Mouse (Mus musculus): ENCODE results near the gene Upk1b.

The Upk1b gene

GRCm38 (mm10) chr16:38763508-38763907 is 36.6 kb downstream of the Upk1b start:
- in situ Hi-C loops (cut with MboI; ENCODE audit: unreplicated experiment in 2 of 2): no loop called here

DNA sequence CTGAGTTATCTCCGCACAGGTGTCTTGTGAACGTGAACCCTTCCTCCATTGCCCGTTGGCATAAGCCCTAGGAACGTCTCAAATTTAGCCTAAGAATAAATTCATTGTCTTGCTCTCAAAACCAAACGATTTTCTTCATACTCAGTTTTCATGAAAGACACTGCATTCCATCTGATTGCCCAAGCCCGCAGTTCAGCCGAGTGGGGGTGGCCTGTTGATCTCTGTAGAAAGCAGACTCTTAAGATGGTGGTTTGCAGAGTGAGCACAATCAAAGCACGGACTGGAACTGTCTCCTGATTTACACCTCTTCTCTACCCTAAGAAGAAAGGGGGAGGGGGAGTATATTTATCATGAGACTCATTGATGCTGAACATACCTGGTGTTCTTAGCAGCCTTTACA is 37.7 kb downstream of the Upk1b start:
- in situ Hi-C loops (cut with MboI; ENCODE audit: unreplicated experiment in 2 of 2): no loop called here

GRCm38 (mm10) chr16:38761972-38762371 is 38.2 kb downstream of the Upk1b start:
- in situ Hi-C loops (cut with MboI; ENCODE audit: unreplicated experiment in 2 of 2): no loop called here

DNA sequence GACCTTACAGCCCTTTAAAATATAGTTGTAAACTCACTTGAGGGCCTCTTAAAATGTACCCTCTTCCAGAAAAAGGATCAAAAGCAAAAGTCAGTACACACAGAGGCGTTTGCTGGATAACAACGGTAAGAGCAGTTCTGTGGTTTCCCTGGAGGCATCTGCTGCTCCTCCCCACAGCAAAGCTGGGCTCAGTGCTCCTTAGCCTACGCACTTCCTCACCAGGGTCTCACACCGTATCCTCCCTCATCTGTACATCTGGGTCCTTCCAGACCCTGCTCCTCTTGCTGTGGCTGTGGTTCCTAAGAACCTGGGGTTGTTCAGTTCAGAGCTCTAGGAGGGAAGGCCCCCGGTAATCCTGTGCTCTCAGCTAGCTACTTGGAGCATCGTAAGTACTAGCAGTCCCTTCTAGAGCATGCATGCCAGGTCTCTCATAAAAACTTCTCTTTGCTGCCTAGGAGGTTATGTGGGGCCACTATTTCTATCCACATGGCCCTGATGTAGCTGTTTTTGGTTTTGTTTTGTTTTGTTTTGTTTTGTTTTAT is 39.2 kb downstream of the Upk1b start:
- in situ Hi-C loops (cut with MboI; ENCODE audit: unreplicated experiment in 2 of 2): no loop called here

DNA sequence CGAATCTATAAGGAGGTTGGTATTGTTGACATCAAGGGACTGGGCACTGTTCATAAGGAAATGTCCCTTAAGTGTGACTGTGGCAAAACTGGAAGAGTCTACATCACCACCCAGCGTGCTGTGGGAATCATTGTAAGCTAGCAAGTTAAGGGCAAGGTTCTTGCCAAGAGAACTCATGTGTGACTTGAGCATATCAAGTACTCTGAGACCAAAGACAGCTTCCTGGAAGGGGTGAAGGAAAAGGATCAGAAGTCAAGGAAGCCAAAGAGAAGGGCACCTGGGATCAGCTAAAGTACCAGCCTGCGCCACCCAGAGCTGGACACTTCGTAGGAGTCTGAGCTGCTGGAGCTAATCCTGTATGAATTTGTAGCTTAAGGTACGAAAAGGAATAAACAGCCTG is 39.9 kb downstream of the Upk1b start:
- in situ Hi-C loops (cut with MboI; ENCODE audit: unreplicated experiment in 2 of 2): no loop called here

- in situ Hi-C loops (cut with MboI; ENCODE audit: unreplicated experiment in 2 of 2): no loop called here
Measured at GRCm38 (mm10) chr16:38758104-38758861, 41.8 kb downstream of the Upk1b start.

DNA sequence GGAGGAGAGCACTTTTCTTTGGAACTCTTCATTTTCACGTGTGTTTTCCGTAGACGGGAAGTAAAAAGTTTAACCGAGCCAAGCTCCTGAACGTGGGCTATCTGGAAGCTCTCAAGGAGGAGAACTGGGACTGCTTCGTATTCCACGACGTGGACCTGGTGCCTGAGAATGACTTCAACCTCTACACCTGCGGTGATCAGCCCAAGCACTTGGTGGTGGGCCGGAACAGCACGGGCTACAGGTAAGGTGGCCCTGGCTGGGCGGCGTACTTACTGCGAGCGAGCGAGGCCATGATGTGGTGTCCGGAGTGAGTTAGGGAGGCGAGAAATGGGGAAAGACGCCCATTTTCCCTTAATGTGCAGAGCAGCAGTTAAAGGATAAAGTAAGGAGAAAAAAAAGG is 42.5 kb downstream of the Upk1b start:
- in situ Hi-C loops (cut with MboI; ENCODE audit: unreplicated experiment in 2 of 2): no loop called here

DNA sequence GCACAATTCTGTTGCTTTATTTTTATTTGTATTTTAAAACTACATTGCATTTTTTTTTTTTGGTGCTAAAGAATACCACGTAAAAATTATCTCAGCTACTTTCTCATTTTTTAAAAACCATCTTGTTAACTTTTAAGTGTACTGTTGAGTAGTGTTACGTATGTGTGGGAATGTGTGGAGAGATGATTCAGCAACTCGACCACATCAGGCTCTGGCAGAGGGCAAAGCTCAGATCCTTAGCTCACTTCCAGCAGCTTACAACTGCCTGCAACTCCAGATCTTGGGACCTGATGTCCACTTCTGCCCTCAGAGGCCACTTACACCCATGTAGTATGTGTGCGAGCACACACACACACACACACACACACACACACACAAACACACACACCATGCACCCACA is 43.6 kb downstream of the Upk1b start:
- in situ Hi-C loops (cut with MboI; ENCODE audit: unreplicated experiment in 2 of 2): no loop called here

DNA sequence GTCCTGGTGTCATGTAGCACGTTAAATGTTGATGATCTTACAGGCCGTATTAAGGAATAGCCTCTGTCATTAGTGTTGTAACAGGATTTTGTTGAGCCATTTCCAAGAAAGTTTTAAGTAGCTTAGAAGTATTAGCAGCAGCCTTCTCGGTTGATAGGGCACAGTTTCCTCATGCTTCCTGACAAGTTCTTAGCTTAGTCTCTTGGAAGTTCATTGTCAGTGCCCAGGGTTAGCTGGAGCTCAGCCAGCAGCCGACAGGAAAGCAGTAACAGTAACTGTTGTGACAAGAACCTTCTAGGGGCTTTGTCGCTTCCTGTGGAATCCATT is 44.0 kb downstream of the Upk1b start:
- in situ Hi-C loops (cut with MboI; ENCODE audit: unreplicated experiment in 2 of 2): no loop called here

GRCm38 (mm10) chr16:38755452-38756176 is 44.5 kb downstream of the Upk1b start:
- in situ Hi-C loops (cut with MboI; ENCODE audit: unreplicated experiment in 2 of 2): no loop called here

GRCm38 (mm10) chr16:38753631-38754030 is 46.5 kb downstream of the Upk1b start:
- in situ Hi-C loops (cut with MboI; ENCODE audit: unreplicated experiment in 2 of 2): no loop called here

- in situ Hi-C loops (cut with MboI; ENCODE audit: unreplicated experiment in 2 of 2): no loop called here
Measured at GRCm38 (mm10) chr16:38750803-38751202, 49.3 kb downstream of the Upk1b start.

- in situ Hi-C loops (cut with MboI; ENCODE audit: unreplicated experiment in 2 of 2): loop anchor here in 1 of 2 experiments (25.0 kb wide), 1 partner anchor 657 kb away; the partner anchor contains the start of gene Gsk3b
Measured at GRCm38 (mm10) chr16:38743941-38744673, 56.0 kb downstream of the Upk1b start.

GRCm38 (mm10) chr16:38742659-38743131 is 57.4 kb downstream of the Upk1b start:
- in situ Hi-C loops (cut with MboI; ENCODE audit: unreplicated experiment in 2 of 2): loop anchor here in 1 of 2 experiments (25.0 kb wide), 1 partner anchor 655 kb away; the partner anchor contains the start of gene Gsk3b

DNA sequence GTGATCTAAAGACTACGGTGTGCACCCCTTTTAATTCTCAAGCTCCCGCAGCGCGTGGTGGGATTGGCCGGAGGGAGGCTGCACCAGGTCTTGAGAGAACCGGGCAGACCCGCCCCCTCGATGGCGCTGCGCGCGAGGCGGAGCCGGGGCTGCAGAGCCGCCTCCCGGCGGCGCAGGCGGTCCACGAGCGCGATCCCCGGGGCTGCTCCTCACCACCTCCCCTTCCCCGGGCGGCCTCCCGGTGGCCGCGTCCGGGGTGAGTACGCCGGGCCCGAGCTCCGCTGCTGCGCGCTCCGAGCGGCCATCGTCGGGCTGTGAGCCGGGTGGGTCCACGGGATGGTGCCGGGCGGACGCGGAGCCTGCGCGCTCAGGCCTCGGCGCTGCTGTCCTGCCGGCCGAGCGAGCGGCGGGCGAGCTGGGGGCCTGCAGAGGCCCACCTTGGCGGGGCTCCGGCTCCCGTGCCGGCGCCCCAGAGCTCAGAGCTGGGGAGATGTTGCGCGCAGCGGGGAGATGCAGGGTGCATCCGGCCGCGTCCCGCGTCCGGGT is 57.9 kb downstream of the Upk1b start, which contains the start of gene B4galt4:
TSS of gene B4galt4 (plus strand) at position 152 of the 546 bp plus-strand sequence.
- in situ Hi-C loops (cut with MboI; ENCODE audit: unreplicated experiment in 2 of 2): loop anchor here in 1 of 2 experiments (25.0 kb wide), 1 partner anchor 655 kb away; the partner anchor contains the start of gene Gsk3b

- in situ Hi-C loops (cut with MboI; ENCODE audit: unreplicated experiment in 2 of 2): loop anchor here in 1 of 2 experiments (25.0 kb wide), 1 partner anchor 654 kb away; the partner anchor contains the start of gene Gsk3b
Measured at GRCm38 (mm10) chr16:38741204-38741903, 58.8 kb downstream of the Upk1b start.

- in situ Hi-C loops (cut with MboI; ENCODE audit: unreplicated experiment in 2 of 2): loop anchor here (10.0 to 25.0 kb wide), 3 partner anchors 84 to 644 kb away; partner anchors contain the start of genes Cox17 (in 1 of the 2), Gm21987 (in 1 of the 2), Gsk3b (in 1 of the 2) and Maats1 (in 1 of the 2)
Measured at GRCm38 (mm10) chr16:38730921-38731320, 69.2 kb downstream of the Upk1b start.

- in situ Hi-C loops (cut with MboI; ENCODE audit: unreplicated experiment in 2 of 2): loop anchor here (10.0 to 25.0 kb wide), 5 partner anchors 85 to 642 kb away; partner anchors contain the start of genes Cox17 (in 2 of the 2), Gm21987 (in 2 of the 2), Maats1 (in 2 of the 2) and Gsk3b (in 1 of the 2)
Measured at GRCm38 (mm10) chr16:38729610-38730288, 70.4 kb downstream of the Upk1b start.

- in situ Hi-C loops (cut with MboI; ENCODE audit: unreplicated experiment in 2 of 2): loop anchor here (10.0 to 25.0 kb wide), 4 partner anchors 104 to 642 kb away; partner anchors contain the start of genes Cox17 (in 1 of the 2), Gm21987 (in 1 of the 2), Gsk3b (in 1 of the 2) and Maats1 (in 1 of the 2)
Measured at GRCm38 (mm10) chr16:38729139-38729538, 71.0 kb downstream of the Upk1b start.

Measured in v-Abl transformed pro-B cells (cell line).